Mouse (Mus musculus): ENCODE data around the gene Grik5. TPM values are rescaled to one million over a fixed set of nuclear protein-coding genes. Genes with fewer than 3 reads are reported as not detected.

Gene Grik5
- polyA plus RNA-seq, 1 experiment from 2014 or later: 4.1 TPM

- WGBS: 14% methylated on average over 5 of the region's 5 CpGs
- Histone ChIP-seq H3K4me1 (no peaks in the 10 kb centered on the region), H3K9ac (peak overlapping the region; percentile 28; the same call in 1 of the 2 replicates), H3K27ac (replicated peaks) (no peak overlapping the region), H3K4me2 (no peak overlapping the region), H3K36me3 (peaks cover 9% of the 10 kb centered on the region), H3K4me3 (no peak overlapping the region), H3K27me3 (replicated peaks) (no peaks in the 10 kb centered on the region), H3K9me3 (no peaks in the 10 kb centered on the region)
- ATAC-seq (ENCODE audit: extremely low read depth, insufficient number of reproducible peaks, low FRiP score, low TSS enrichment): no peak
These were observed 107.1 kb downstream of the Grik5 start for GRCm38 (mm10) chr7:24964897-24965535.

- no peak overlapping the region for H3K9ac ChIP-seq
- H3K4me1 ChIP-seq: no peaks in the 10 kb centered on the region
- H3K27ac ChIP-seq (replicated peaks): no peak overlapping the region
- no peak overlapping the region for H3K4me2 ChIP-seq
- no peaks in the 10 kb centered on the region for H3K9me3 ChIP-seq
- no peaks in the 10 kb centered on the region for H3K27me3 ChIP-seq (replicated peaks)
- peaks cover 2% of the 10 kb centered on the region for H3K36me3 ChIP-seq
- 53% methylated on average over 2 of the region's 2 CpGs for WGBS
- H3K4me3 ChIP-seq: no peak overlapping the region
- no peak for ATAC-seq (ENCODE audit: extremely low read depth, insufficient number of reproducible peaks, low FRiP score, low TSS enrichment)
These were observed 107.9 kb downstream of the Grik5 start for GRCm38 (mm10) chr7:24964288-24964687.

Small RNAs within 50 kb of the gene (microRNA-seq; reads per million reads assigned to microRNA genes)
- gene Mir6537: not detected
- not detected for gene Mir7046
- not detected for gene Mir7047

Other genes with a start within 250 kb of the Grik5 start
- 10.6 and 11.8 TPM in 2 replicates for gene Gm9844, start 210.1 kb downstream of the Grik5 start, polyA plus RNA-seq (2015; fragmentation: Nextera tagmentation; extraction: Ambion mirVana)
- not detected in 2 replicates for gene Lypd4, start 202.4 kb downstream of the Grik5 start, polyA plus RNA-seq (2015; fragmentation: Nextera tagmentation; extraction: Ambion mirVana)
- gene Dmrtc2, start 202.3 kb downstream of the Grik5 start, polyA plus RNA-seq (2015; fragmentation: Nextera tagmentation; extraction: Ambion mirVana): 0.08 TPM in 1 of 2 replicates, not detected in the other
- 1,220 and 1,401 TPM in 2 replicates for gene Rps19, start 188.0 kb downstream of the Grik5 start, polyA plus RNA-seq (2015; fragmentation: Nextera tagmentation; extraction: Ambion mirVana)
- 0.25 and 0.39 TPM in 2 replicates for gene Cd79a, start 175.0 kb downstream of the Grik5 start, polyA plus RNA-seq (2015; fragmentation: Nextera tagmentation; extraction: Ambion mirVana)
- gene Arhgef1, start 169.4 kb downstream of the Grik5 start, polyA plus RNA-seq (2015; fragmentation: Nextera tagmentation; extraction: Ambion mirVana): 59.0 and 64.0 TPM in 2 replicates
- gene Gm4881, start 127.9 kb downstream of the Grik5 start, polyA plus RNA-seq (2015; fragmentation: Nextera tagmentation; extraction: Ambion mirVana): not detected in 2 replicates
- gene Rabac1, start 99.6 kb downstream of the Grik5 start, polyA plus RNA-seq (2015; fragmentation: Nextera tagmentation; extraction: Ambion mirVana): 185 and 197 TPM in 2 replicates
- 1.4 and 1.6 TPM in 2 replicates for gene Atp1a3, start 66.4 kb downstream of the Grik5 start, polyA plus RNA-seq (2015; fragmentation: Nextera tagmentation; extraction: Ambion mirVana)
- gene Zfp574, start 221 bp upstream of the Grik5 start, polyA plus RNA-seq (2015; fragmentation: Nextera tagmentation; extraction: Ambion mirVana): 19.3 and 20.1 TPM in 2 replicates
- 0.43 and 0.51 TPM in 2 replicates for gene Pou2f2, start 107.4 kb upstream of the Grik5 start, polyA plus RNA-seq (2015; fragmentation: Nextera tagmentation; extraction: Ambion mirVana)
- gene Dedd2, start 148.3 kb upstream of the Grik5 start, polyA plus RNA-seq (2015; fragmentation: Nextera tagmentation; extraction: Ambion mirVana): 5.3 and 6.6 TPM in 2 replicates
- gene Zfp526, start 149.1 kb upstream of the Grik5 start, polyA plus RNA-seq (2015; fragmentation: Nextera tagmentation; extraction: Ambion mirVana): 2.1 TPM in 2 replicates
- 7.8 and 8.2 TPM in 2 replicates for gene Gsk3a, start 165.5 kb upstream of the Grik5 start, polyA plus RNA-seq (2015; fragmentation: Nextera tagmentation; extraction: Ambion mirVana)
- 11.2 and 14.3 TPM in 2 replicates for gene Erf, start 178.4 kb upstream of the Grik5 start, polyA plus RNA-seq (2015; fragmentation: Nextera tagmentation; extraction: Ambion mirVana)
- 22.9 and 23.4 TPM in 2 replicates for gene Cic, start 195.4 kb upstream of the Grik5 start, polyA plus RNA-seq (2015; fragmentation: Nextera tagmentation; extraction: Ambion mirVana)
- 145 and 154 TPM in 2 replicates for gene Pafah1b3, start 225.6 kb upstream of the Grik5 start, polyA plus RNA-seq (2015; fragmentation: Nextera tagmentation; extraction: Ambion mirVana)
- 0.23 and 0.39 TPM in 2 replicates for gene Prr19, start 229.1 kb upstream of the Grik5 start, polyA plus RNA-seq (2015; fragmentation: Nextera tagmentation; extraction: Ambion mirVana)
- 0.11 and 0.34 TPM in 2 replicates for gene Tmem145, start 233.8 kb upstream of the Grik5 start, polyA plus RNA-seq (2015; fragmentation: Nextera tagmentation; extraction: Ambion mirVana)
- gene Megf8, start 244.8 kb upstream of the Grik5 start, polyA plus RNA-seq (2015; fragmentation: Nextera tagmentation; extraction: Ambion mirVana): 7.0 and 7.5 TPM in 2 replicates

All from heart, embryonic 13.5 days (tissue).